Mouse (Mus musculus) kidney, adult 2 months (tissue): Measurements from ENCODE around the gene Phpt1.

Source experiments
- CTCF ChIP-seq: fragments of 200-500 bp; conservative IDR thresholded peaks from 2 replicates; pipeline ENCODE4 v1.5.1; 2011; ENCODE audit warnings: low read depth, mild to moderate bottlenecking, control low read depth, low read length, moderate library complexity, mixed read lengths; ENCODE audit not compliant: insufficient read depth, insufficient read length
- POLR2A ChIP-seq: fragments of 200-500 bp; IDR thresholded peaks from one replicate; pipeline ENCODE4 v1.6.1; 2011; ENCODE audit warnings: low read depth, low read length, control low read depth

DNA sequence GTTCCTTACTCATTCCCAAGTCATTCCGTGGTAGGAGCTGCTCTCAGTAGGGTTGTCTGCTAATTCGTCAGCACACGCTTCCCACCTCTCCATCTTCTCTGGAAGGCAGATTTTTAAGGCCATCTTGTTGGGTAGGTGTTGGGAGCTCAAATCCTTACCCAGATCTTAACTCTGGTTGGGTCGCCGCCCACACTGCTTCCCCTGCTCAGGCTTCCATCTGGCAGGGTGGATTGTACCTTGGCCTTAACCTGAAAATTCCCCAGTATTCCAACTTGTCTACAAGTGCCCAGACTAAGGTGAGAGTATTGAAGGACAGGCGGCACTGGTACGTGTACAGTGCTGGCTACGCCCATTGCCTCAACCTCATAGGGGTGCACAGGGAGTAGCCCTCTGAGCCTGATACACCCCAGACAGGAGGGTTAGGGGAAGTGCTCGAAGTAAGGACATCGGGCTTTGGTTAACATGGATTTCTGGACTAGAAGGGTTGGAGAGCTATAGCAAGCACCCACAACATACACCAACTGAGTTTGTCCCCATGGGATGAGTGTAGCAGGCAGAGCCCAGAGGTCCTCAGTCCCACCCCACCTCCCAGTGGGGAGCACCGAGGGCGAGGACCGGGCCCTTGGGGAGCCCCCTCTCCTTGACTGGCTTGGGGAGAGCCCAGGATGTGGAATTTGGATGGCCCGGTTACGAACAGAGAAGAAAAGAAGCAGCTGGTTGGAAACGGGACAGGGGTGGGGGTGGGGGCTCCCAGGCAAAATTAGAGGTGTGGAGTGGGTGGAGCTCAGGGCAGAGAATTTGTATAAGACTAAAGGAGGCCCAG lies 1.2 kb upstream of the Phpt1 start:
- TF ChIP-seq POLR2A (no peak), CTCF (no peak)
